Mouse (Mus musculus) neural tube, embryonic 13.5 days (tissue): Measurements from ENCODE around the gene Cela2a. TPM values are rescaled to one million over a fixed set of nuclear protein-coding genes. Genes with fewer than 3 reads are reported as not detected.

Experiments
- ATAC-seq: fragments of 200-750 bp; cut with Nextera tagmentation; 2 replicates; pipeline ENCODE4 v1.8.0; 2017; ENCODE audit warnings: low read depth, mild to moderate bottlenecking, moderate TSS enrichment, moderate library complexity
- H3K27ac ChIP-seq: fragments of 300-500 bp; sonication (generic); replicated peaks from 2 replicates; pipeline ENCODE4 v1.5.1; 2015; ENCODE audit warnings: moderate library complexity, mild to moderate bottlenecking, inconsistent platforms
- H3K27me3 ChIP-seq: fragments of 300-500 bp; sonication (generic); 2 replicates; pipeline ENCODE4 v1.6.1; 2015; ENCODE audit warnings: mild to moderate bottlenecking, inconsistent platforms
- H3K36me3 ChIP-seq: fragments of 300-500 bp; sonication (generic); 2 replicates; pipeline ENCODE4 v1.6.1; 2015; ENCODE audit warnings: mild to moderate bottlenecking, inconsistent platforms
- H3K4me1 ChIP-seq: fragments of 300-500 bp; sonication (generic); replicated peaks from 2 replicates; pipeline ENCODE4 v1.6.1; 2015; ENCODE audit warnings: inconsistent platforms
- H3K4me2 ChIP-seq: fragments of 300-500 bp; sonication (generic); 2 replicates; pipeline ENCODE4 v1.6.1; 2015; ENCODE audit warnings: inconsistent platforms, mild to moderate bottlenecking, moderate library complexity
- H3K4me3 ChIP-seq: fragments of 300-500 bp; sonication (generic); 2 replicates; pipeline ENCODE4 v1.5.1; 2015; ENCODE audit warnings: mild to moderate bottlenecking, inconsistent platforms
- H3K9ac ChIP-seq: fragments of 300-500 bp; sonication (generic); 2 replicates; pipeline ENCODE4 v1.6.1; 2015; ENCODE audit warnings: moderate library complexity, mild to moderate bottlenecking, inconsistent platforms
- H3K9me3 ChIP-seq: fragments of 300-500 bp; sonication (generic); 2 replicates; pipeline ENCODE4 v1.6.1; 2016; ENCODE audit warnings: inconsistent platforms
- WGBS: fragments of 180-500 bp; shearing (Covaris S2); methylation state at CpG from one replicate; pipeline ENCODE4 v1.1.7; 2015; 5-methylcytosine and 5-hydroxymethylcytosine counted together
- polyA plus RNA-seq: library from polyadenylated mRNA; unstranded; fragments of >200 nt; fragmentation: Nextera tagmentation; extraction: Ambion mirVana; gene quantifications from 2 replicates; pipeline ENCODE4 v1.2.1, GENCODE M21; 2015

Cela2a gene
- polyA plus RNA-seq, 1 experiment from 2014 or later = not detected

DNA sequence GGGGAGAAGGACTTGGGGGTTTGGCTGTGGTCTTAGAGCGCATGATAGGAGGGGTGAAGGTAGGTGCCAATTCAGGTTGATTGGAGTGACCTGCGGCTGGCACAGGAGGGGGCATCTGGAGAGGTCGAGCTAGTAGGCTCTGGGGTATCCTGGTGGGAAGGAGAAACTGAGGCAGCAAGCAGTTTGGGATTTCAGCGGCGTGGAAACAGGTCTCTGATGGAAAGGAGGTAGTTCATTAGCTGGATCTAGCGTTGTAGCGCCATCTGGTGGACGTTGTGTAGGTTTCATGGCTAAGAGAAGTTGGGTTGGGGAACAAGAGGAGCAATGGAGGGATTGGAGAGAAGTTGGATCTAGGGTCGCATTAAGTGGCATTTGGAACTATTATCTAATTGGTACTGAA, 27.5 kb upstream of the Cela2a start:
- Histone ChIP-seq H3K4me1 (0 out of 2 replicates have a peak, but pooled peaks cover 3% of the 10 kb centered on the region), H3K4me3 (no peak overlapping the region), H3K4me2 (no peak overlapping the region), H3K9me3 (no peaks in the 10 kb centered on the region), H3K9ac (no peak overlapping the region), H3K36me3 (no peaks in the 10 kb centered on the region), H3K27ac (no peak overlapping the region), H3K27me3 (no peaks in the 10 kb centered on the region)
- no peak for ATAC-seq
- 78% methylated on average over 9 of the region's 9 CpGs for WGBS

DNA sequence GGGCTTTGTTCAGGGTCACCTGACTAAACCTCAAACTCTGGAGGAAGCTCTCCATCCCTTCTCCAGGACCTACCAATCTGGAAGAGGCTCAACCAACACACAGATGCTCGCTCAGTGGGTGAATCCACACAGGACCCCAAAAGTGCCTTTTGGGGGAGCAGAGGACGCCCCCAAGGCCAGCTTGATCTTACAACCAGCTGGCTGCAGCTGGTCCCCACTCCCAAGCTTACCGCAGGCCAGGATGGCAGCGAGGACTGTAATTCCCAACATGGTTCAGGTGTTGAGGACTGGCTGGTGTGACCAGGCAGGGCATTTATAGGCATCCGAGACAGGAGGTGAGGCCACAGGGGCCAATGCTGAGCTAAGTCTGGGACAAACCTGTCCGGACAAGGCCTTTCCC, 20.0 kb upstream of the Cela2a start, which contains the start of gene Ctrc:
TSS of gene Ctrc (minus strand) at position 361 of the 400 bp plus-strand sequence.
- H3K4me2 ChIP-seq = no peak within 1 kb of the TSS
- 88% methylated on average over 6 of the region's 6 CpGs for whole genome bisulfite sequencing
- H3K4me3 ChIP-seq = no peak within 1 kb of the TSS
- H3K27me3 ChIP-seq = no peaks in the 10 kb centered on the region
- H3K9me3 ChIP-seq = no peaks in the 10 kb centered on the region
- no peak within 1 kb of the TSS for H3K27ac ChIP-seq
- H3K36me3 ChIP-seq = no peaks in the 10 kb centered on the region
- no peak for ATAC-seq
- no peaks in the 10 kb centered on the region for H3K4me1 ChIP-seq
- H3K9ac ChIP-seq = no peak within 1 kb of the TSS

DNA sequence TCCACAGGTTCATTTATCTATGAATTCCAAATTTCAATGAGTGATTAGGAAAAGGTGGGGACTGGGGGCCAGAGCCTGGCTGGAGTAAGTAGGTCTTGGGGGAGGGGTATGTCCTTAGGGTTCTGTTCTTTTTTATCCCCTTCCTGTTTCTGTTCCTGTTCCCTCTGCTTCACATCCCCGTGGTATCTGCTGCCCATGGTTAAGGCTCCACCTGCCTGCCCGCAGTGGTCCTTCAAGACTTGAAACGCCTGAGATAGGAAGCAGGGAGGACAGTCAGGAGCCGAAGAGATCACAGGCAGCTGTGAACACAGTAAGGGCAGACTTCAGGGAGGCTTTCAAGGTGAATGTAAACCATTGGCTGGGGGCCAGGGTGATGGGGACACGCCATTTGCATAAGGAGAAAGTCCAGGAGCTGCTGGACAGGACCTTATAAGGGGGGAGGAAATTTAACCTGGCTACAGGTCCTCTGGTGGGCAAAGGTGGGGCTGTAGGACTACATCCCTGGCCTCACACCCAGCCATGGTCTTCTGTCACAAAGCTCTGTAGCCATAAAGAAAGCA, 8.7 kb upstream of the Cela2a start:
- Histone ChIP-seq H3K36me3 (no peaks in the 10 kb centered on the region), H3K27me3 (no peaks in the 10 kb centered on the region), H3K4me1 (no peaks in the 10 kb centered on the region), H3K4me2 (no peak overlapping the region), H3K27ac (no peak overlapping the region), H3K9me3 (no peaks in the 10 kb centered on the region), H3K9ac (no peak overlapping the region), H3K4me3 (no peak overlapping the region)
- WGBS = 76% methylated on average over 5 of the region's 5 CpGs
- no peak for ATAC-seq

DNA sequence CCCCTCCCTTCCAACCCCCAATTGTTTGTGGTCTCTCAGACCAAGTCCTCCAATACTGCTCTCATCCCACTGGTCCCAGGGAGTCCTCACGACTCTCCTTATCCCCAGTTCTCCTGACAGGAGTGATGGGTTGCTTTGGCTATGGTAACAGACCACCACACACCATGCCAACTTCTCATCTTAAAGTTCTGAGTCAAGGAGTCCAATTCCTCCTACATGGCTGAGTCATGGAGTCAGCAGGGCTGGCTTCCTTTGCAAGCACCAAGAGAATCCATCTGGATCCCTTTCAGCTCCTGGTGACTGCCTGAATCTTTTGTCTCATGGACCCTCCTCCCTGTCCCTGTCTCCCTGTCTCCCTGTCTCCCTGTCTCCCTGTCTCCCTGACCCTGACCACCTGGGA, 8.0 kb upstream of the Cela2a start:
- Histone ChIP-seq H3K36me3 (no peaks in the 10 kb centered on the region), H3K4me2 (no peak overlapping the region), H3K4me1 (no peaks in the 10 kb centered on the region), H3K9me3 (no peaks in the 10 kb centered on the region), H3K4me3 (no peak overlapping the region), H3K27me3 (no peaks in the 10 kb centered on the region), H3K27ac (no peak overlapping the region), H3K9ac (no peak overlapping the region)
- 73% methylated on average over 1 of the region's 1 CpGs for WGBS
- no peak for ATAC-seq

DNA sequence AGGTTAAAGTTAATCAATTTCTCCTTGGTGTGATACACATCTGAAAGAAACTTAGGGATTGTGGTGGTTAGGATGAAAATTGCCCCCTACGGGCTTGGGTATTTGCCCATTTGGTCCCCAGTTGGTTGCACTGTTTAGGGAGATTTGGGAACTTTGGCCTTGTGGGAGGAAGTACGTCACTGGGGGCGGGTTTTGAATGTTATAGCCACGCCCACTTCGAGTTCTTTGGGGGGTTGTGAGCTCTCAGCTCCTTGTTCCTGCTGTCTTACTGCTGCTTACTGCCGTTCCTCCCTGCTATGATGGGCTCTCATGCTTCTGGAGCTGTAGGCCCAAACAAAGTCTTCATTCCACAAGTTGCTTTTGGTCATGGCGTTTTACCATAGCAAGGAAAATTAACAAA, 5.4 kb upstream of the Cela2a start:
- Histone ChIP-seq H3K9me3 (no peaks in the 10 kb centered on the region), H3K4me3 (no peak overlapping the region), H3K4me1 (no peaks in the 10 kb centered on the region), H3K27ac (no peak overlapping the region), H3K9ac (no peak overlapping the region), H3K4me2 (no peak overlapping the region), H3K27me3 (no peaks in the 10 kb centered on the region), H3K36me3 (no peaks in the 10 kb centered on the region)
- ATAC-seq = no peak
- 81% methylated on average over 7 of the region's 7 CpGs for WGBS

DNA sequence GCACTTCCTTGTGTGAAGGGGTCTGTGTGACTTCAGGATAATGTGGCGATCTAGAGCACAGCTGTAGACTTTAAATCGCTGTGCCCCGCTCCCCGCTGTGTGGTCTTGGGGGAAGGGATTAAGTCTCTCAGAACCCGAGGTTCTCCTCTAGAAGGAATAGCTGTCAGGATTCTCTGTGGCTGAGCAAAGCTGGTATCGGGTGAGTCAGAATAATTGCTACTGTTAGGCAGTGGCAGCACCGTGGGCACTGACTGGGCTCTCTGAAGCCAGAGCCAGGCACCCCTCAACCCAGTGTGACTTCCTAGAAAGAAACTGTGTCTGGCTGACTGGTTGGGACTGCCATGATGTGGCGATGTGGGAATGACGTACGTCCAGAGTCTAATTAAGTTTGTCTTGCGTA, 4.4 kb upstream of the Cela2a start:
- Histone ChIP-seq H3K4me3 (no peak overlapping the region), H3K4me2 (no peak overlapping the region), H3K9me3 (no peaks in the 10 kb centered on the region), H3K27ac (no peak overlapping the region), H3K4me1 (no peaks in the 10 kb centered on the region), H3K36me3 (no peaks in the 10 kb centered on the region), H3K9ac (no peak overlapping the region), H3K27me3 (no peaks in the 10 kb centered on the region)
- no peak for ATAC-seq
- 62% methylated on average over 11 of the region's 11 CpGs for WGBS

DNA sequence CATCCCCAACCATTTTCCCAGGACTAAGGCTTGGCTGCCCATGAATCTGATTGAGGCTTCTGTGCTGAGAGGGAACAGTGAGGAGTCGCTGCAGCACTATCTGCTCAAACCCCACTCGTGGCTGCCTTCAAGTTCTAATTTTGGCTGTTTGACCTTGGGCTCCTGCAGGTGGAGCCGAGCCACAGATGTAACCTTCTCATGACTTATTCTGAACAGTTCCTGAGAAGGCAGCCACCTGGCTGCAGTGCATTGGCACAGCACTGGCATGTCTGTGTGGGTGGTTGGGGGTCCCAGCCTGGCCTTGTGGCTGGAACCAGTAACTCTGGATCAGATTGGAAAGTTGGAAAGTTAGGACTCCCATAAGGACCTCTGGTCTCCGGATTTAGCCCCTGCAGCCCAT, 2.2 kb upstream of the Cela2a start:
- Histone ChIP-seq H3K27ac (no peak overlapping the region), H3K36me3 (no peaks in the 10 kb centered on the region), H3K9me3 (no peaks in the 10 kb centered on the region), H3K27me3 (no peaks in the 10 kb centered on the region), H3K4me1 (no peaks in the 10 kb centered on the region), H3K4me2 (no peak overlapping the region), H3K4me3 (no peak overlapping the region), H3K9ac (no peak overlapping the region)
- ATAC-seq = no peak
- 80% methylated on average over 4 of the region's 4 CpGs for WGBS

DNA sequence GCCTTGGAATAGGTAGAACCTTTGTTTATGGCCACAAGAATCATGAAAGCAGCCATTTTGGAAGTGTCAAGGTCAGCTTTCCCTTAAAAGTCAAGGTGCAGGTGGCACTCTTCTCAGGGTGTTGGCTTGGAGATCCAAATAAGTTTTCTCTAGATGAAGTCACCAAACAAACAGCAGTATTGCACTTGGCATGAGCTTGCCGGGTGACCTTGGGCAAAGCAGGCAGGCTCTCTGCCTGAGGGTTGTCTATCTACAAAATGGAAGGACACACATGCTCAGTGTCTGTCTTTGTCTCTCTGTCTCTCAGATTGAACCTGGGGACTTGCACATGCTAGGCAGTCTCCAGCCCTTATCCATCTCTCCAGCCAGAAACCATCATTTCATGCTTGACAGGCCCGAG, 1.4 kb upstream of the Cela2a start:
- H3K9ac ChIP-seq = no peak overlapping the region
- H3K4me2 ChIP-seq = no peak overlapping the region
- no peaks in the 10 kb centered on the region for H3K27me3 ChIP-seq
- H3K4me1 ChIP-seq = no peaks in the 10 kb centered on the region
- 89% methylated on average over 2 of the region's 2 CpGs for WGBS
- no peaks in the 10 kb centered on the region for H3K9me3 ChIP-seq
- no peak overlapping the region for H3K27ac ChIP-seq
- H3K4me3 ChIP-seq = no peak overlapping the region
- no peaks in the 10 kb centered on the region for H3K36me3 ChIP-seq
- no peak for ATAC-seq

DNA sequence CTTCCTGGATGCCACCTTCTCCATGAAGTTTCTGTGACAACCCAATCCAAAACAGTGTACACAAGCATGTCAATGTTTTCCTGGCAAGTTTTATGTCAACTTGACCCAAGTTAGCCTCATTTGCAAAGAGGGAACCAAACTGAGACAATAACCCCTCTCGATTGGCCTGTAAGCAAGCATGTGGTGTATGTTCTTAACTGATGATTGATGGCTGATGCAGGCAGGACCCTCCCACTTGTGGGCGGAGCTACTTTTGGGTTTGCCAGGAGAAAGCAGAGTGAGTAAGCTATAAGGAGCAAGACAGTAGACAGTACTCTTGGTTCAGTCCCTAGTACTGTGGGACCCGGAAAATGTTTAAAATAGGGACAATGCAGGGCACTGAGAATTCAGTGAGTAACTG, 3.0 kb downstream of the Cela2a start:
- no peak overlapping the region for H3K4me3 ChIP-seq
- H3K27ac ChIP-seq = no peak overlapping the region
- H3K4me2 ChIP-seq = no peak overlapping the region
- WGBS = 69% methylated on average over 3 of the region's 3 CpGs
- H3K4me1 ChIP-seq = no peaks in the 10 kb centered on the region
- no peaks in the 10 kb centered on the region for H3K36me3 ChIP-seq
- H3K9ac ChIP-seq = no peak overlapping the region
- H3K9me3 ChIP-seq = no peaks in the 10 kb centered on the region
- no peaks in the 10 kb centered on the region for H3K27me3 ChIP-seq
- no peak for ATAC-seq

DNA sequence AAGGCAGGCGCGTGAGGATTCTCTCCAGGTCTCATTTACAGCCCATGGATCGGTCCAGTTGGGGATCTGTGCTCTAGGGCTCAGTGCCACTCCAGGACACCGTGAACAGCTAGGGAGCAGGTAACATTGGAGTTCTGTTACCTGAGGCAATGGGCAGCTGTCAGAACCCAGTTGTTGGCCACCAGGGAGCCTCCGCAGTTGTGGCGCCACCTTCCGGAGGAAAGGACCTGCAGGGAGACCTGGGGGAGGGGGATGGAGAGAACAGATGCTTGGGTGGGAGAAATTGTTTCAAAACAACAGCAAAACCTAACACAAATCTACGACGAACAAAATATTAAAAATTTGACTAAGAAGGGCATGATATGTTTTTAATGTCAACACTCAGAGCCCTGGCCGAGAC, 3.9 kb downstream of the Cela2a start:
- no peaks in the 10 kb centered on the region for H3K36me3 ChIP-seq

DNA sequence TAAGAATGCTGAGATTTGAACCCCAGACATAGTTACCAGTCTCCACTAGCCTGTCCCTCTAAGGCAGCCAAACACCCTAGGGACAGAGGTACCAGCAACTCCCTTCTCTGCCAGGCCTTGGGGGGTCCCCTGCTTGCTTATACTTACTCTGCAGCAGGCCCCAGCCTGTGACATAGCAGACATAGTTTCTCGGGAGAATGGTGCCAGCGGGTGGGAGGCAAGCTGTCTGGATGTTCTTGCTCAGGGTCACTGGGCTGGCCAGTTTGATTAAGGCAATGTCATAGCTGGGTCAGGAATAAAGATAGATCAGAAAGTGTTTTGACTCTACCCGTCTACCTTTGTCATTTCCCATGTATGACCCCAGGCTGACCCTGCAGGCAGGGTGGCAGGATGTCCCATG, 4.8 kb downstream of the Cela2a start:
- WGBS = 79% methylated on average over 3 of the region's 3 CpGs

More for the DNA sequence above, 3.9 kb downstream of the Cela2a start:
- H3K9me3 ChIP-seq = no peaks in the 10 kb centered on the region
- no peak overlapping the region for H3K4me2 ChIP-seq
- no peaks in the 10 kb centered on the region for H3K27me3 ChIP-seq
- no peak overlapping the region for H3K27ac ChIP-seq
- WGBS = 76% methylated on average over 10 of the region's 10 CpGs
- H3K4me3 ChIP-seq = no peak overlapping the region
- ATAC-seq = no peak
- no peak overlapping the region for H3K9ac ChIP-seq
- no peaks in the 10 kb centered on the region for H3K4me1 ChIP-seq

DNA sequence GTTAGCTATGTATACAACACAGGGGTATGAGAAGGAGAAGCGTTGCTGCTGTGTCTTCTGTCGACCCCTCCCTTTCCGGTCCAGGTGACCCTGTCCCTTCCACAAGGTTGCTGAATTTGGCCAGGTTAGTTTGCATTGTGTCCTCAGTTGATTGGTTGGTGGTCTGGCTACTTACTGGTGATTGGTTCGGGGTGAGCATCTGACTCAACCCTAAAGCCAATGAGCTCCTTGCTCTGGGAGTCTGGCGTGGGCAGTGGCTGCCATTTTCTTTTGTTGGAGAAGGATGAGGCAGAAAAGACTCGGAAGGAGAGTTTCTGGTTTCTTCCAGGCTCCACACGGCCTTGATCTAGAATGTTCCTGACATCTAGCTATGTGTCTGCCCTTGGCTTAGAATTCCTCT, 6.6 kb downstream of the Cela2a start:
- 97% methylated on average over 7 of the region's 7 CpGs for WGBS

More for the DNA sequence above, 4.8 kb downstream of the Cela2a start:
- no peak overlapping the region for H3K4me3 ChIP-seq
- H3K4me2 ChIP-seq = no peak overlapping the region
- H3K4me1 ChIP-seq = peaks cover 2% of the 10 kb centered on the region
- no peak overlapping the region for H3K27ac ChIP-seq
- no peak for ATAC-seq
- no peak overlapping the region for H3K9ac ChIP-seq
- H3K27me3 ChIP-seq = no peaks in the 10 kb centered on the region
- H3K9me3 ChIP-seq = no peaks in the 10 kb centered on the region
- H3K36me3 ChIP-seq = peaks cover 2% of the 10 kb centered on the region; the same call in 1 of the 2 replicates

DNA sequence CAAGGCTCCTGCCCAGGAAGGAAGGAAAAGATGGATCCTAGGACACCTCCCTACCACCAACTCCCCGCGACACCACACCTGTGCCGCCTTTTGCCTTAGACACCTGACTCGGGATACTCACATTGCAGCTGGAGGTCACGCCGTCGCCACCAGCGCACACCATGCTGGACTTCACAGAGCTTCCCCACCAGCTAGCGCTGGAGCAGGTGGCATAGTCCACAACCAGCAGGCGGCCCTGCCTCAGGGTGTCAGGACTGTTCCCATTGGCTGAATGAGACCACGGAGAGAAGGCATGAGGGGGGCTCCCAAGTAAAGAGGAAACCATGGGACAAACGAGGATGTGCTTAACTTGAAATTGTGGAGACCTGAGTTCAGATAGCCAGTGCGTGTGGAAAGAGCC, 7.1 kb downstream of the Cela2a start:
- ATAC-seq = no peak
- 86% methylated on average over 13 of the region's 13 CpGs for WGBS
- Histone ChIP-seq H3K9ac (no peak overlapping the region), H3K9me3 (no peaks in the 10 kb centered on the region), H3K4me3 (no peak overlapping the region), H3K4me1 (peaks cover 5% of the 10 kb centered on the region), H3K27me3 (no peaks in the 10 kb centered on the region), H3K27ac (no peak overlapping the region), H3K36me3 (peaks cover 22% of the 10 kb centered on the region), H3K4me2 (no peak overlapping the region)

More for the DNA sequence above, 6.6 kb downstream of the Cela2a start:
- Histone ChIP-seq H3K4me3 (no peak overlapping the region), H3K4me2 (no peak overlapping the region), H3K36me3 (peaks cover 18% of the 10 kb centered on the region; the same call in 1 of the 2 replicates), H3K27me3 (no peaks in the 10 kb centered on the region), H3K4me1 (peaks cover 5% of the 10 kb centered on the region), H3K9ac (no peak overlapping the region), H3K9me3 (no peaks in the 10 kb centered on the region), H3K27ac (no peak overlapping the region)
- ATAC-seq = no peak
